Mouse (Mus musculus) ES-E14 (cell line): ENCODE data around the gene Zc3hav1l.

ENCODE experiments used
- CHD2 ChIP-seq: IDR thresholded peaks from 2 replicates; pipeline ENCODE4 v1.6.1; 2014; ENCODE audit warnings: mild to moderate bottlenecking, low read depth, low read length, inconsistent platforms
- MAFK ChIP-seq: IDR thresholded peaks from 2 replicates; pipeline ENCODE4 v1.6.1; 2014; ENCODE audit warnings: mild to moderate bottlenecking, low read depth, low read length, inconsistent platforms; ENCODE audit not compliant: insufficient read depth
- ZNF384 ChIP-seq: IDR thresholded peaks from 2 replicates; pipeline ENCODE4 v1.6.1; 2012; ENCODE audit warnings: low read depth, low read length, inconsistent platforms

- no peak for TF ChIP-seq MAFK
- no peak for TF ChIP-seq CHD2
- TF ChIP-seq ZNF384 = no peak
Observed at GRCm38 (mm10) chr6:38255794-38256193, 43.3 kb downstream of the Zc3hav1l start.
